Mouse (Mus musculus) adrenal gland, adult 8-10 months (tissue): ENCODE results near the gene Gm7138. TPM values are rescaled to one million over a fixed set of nuclear protein-coding genes. Genes with fewer than 3 reads are reported as not detected.
"Not testable (repeated sequence)": the region's sequence is repeated elsewhere in the genome, so short reads cannot be mapped to it uniquely, and the experiment has no call there.

Source experiments
- DNase-seq: peaks from one replicate; pipeline ENCODE4 v3.0.0; 2022
- total RNA-seq, 4 experiments: library from RNA; stranded (reverse); gene quantifications; 2 replicates each; pipeline ENCODE4 v1.2.4; 2022

The Gm7138 gene
- not detected for total RNA-seq

GRCm38 (mm10) chr10:77776844-77777243, at the start of gene Gm7138:
TSS of gene Gm7138 (minus strand) at chr10:77776944.
- not testable (repeated sequence) for DNase-seq

- no peak for DNase-seq
These were observed 42.5 kb upstream of the Gm7138 start for GRCm38 (mm10) chr10:77819203-77819602.

- no peak for DNase-seq
These were observed 41.8 kb upstream of the Gm7138 start for GRCm38 (mm10) chr10:77818523-77818922.

- no peak for DNase-seq
These were observed 38.8 kb upstream of the Gm7138 start for GRCm38 (mm10) chr10:77815514-77815913.

- no peak for DNase-seq
These were observed 37.6 kb upstream of the Gm7138 start, which contains the start of gene Gm2696 for GRCm38 (mm10) chr10:77814382-77814781. TSS of gene Gm2696 (plus strand) at chr10:77814682.

- no peak for DNase-seq
These were observed 35.0 kb upstream of the Gm7138 start, which contains the start of gene Gm9507 for GRCm38 (mm10) chr10:77811743-77812142. TSS of gene Gm9507 (minus strand) at chr10:77811843.

- no peak for DNase-seq
These were observed 27.4 kb upstream of the Gm7138 start for GRCm38 (mm10) chr10:77804095-77804494.

- no peak for DNase-seq
These were observed 22.3 kb upstream of the Gm7138 start, which contains the start of gene Gm19668 for GRCm38 (mm10) chr10:77798921-77799508. TSS of gene Gm19668 (minus strand) at chr10:77799133.

GRCm38 (mm10) chr10:77798164-77798920, 21.6 kb upstream of the Gm7138 start:
- not testable (repeated sequence) for DNase-seq

GRCm38 (mm10) chr10:77797677-77798076, 20.9 kb upstream of the Gm7138 start:
- DNase-seq: no peak

GRCm38 (mm10) chr10:77794976-77795375, 18.2 kb upstream of the Gm7138 start, which contains the start of gene Gm9639:
TSS of gene Gm9639 (minus strand) at chr10:77795076.
- no peak for DNase-seq

- no peak for DNase-seq
These were observed 11.9 kb upstream of the Gm7138 start for GRCm38 (mm10) chr10:77788621-77789020.

- not testable (repeated sequence) for DNase-seq
These were observed 11.1 kb upstream of the Gm7138 start, which contains the start of gene Gm7137 for GRCm38 (mm10) chr10:77787876-77788275. TSS of gene Gm7137 (minus strand) at chr10:77788200.

GRCm38 (mm10) chr10:77783396-77783795, 6.7 kb upstream of the Gm7138 start:
- DNase-seq: not testable (repeated sequence)

- not testable (repeated sequence) for DNase-seq
These were observed 5.7 kb upstream of the Gm7138 start, which contains the start of gene Gm3250 for GRCm38 (mm10) chr10:77782442-77782841. TSS of gene Gm3250 (minus strand) at chr10:77782542.

GRCm38 (mm10) chr10:77772142-77772541, 4.6 kb downstream of the Gm7138 start:
- not testable (repeated sequence) for DNase-seq

- not testable (repeated sequence) for DNase-seq
These were observed 5.5 kb downstream of the Gm7138 start, which contains the start of gene Gm3238 for GRCm38 (mm10) chr10:77771225-77771624. TSS of gene Gm3238 (minus strand) at chr10:77771325.

GRCm38 (mm10) chr10:77769727-77770126, 7.0 kb downstream of the Gm7138 start:
- DNase-seq: no peak

- DNase-seq: not testable (repeated sequence)
These were observed 17.2 kb downstream of the Gm7138 start, which contains the start of gene Gm3233 for GRCm38 (mm10) chr10:77759582-77759981. TSS of gene Gm3233 (minus strand) at chr10:77759682.

GRCm38 (mm10) chr10:77753448-77753847, 23.3 kb downstream of the Gm7138 start:
- no peak for DNase-seq

GRCm38 (mm10) chr10:77752312-77752711, 24.4 kb downstream of the Gm7138 start:
- DNase-seq: not testable (repeated sequence)

GRCm38 (mm10) chr10:77751254-77751653, 25.5 kb downstream of the Gm7138 start, which contains the start of gene Gm9736:
TSS of gene Gm9736 (minus strand) at chr10:77751354.
- DNase-seq: not testable (repeated sequence)

GRCm38 (mm10) chr10:77750686-77751085, 26.1 kb downstream of the Gm7138 start:
- not testable (repeated sequence) for DNase-seq
